Mouse (Mus musculus): ENCODE results near the gene Gabra2.

- no peak for TF ChIP-seq CTCF (IDR thresholded peaks at IDR 0.05; ENCODE audit: low read depth)
- TF ChIP-seq EP300 (IDR thresholded peaks at IDR 0.05; ENCODE audit: low read depth) = no peak
Observed at GRCm38 (mm10) chr5:71091926-71092325, 3.7 kb downstream of the Gabra2 start.
